Mouse (Mus musculus): ENCODE measurements around the gene Gm38394. TPM values are rescaled to one million over a fixed set of nuclear protein-coding genes. Genes with fewer than 3 reads are reported as not detected.
A peak's percentile ranks its signal among the peaks of the same experiment; 100 is the strongest.
"Not testable (repeated sequence)": the region's sequence is repeated elsewhere in the genome, so short reads cannot be mapped to it uniquely, and the experiment has no call there.

Gene Gm38394
- polyA plus RNA-seq (2012; rRNA removed): 5.5 and 6.4 TPM in 2 replicates

- DNase-seq (ENCODE audit: low spot score): peak; percentile 81
Observed at GRCm38 (mm10) chr1:133661203-133661933, at the start of gene Gm38394. TSS of gene Gm38394 (minus strand) at chr1:133661318.

DNA sequence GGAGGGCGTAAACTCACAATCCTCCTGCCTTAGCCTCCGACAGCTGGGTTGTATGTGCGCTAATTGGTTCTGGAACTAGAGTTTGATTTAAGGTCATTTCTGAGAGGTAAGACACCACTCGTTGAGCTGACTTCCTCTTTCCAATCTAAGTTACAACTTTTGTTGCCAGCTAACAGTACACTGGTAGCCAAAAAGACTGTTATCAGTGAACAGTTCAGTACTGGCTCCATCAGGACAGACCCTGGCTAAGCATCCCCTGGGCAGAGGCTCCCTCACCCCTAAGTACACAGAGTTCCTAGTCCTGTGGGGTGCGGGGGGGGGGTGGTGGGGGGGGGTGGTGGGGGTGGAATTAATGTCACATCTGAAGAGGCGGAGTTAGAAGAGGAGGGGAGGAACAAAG, 49.8 kb upstream of the Gm38394 start:
- no peak for DNase-seq (ENCODE audit: low spot score)

DNA sequence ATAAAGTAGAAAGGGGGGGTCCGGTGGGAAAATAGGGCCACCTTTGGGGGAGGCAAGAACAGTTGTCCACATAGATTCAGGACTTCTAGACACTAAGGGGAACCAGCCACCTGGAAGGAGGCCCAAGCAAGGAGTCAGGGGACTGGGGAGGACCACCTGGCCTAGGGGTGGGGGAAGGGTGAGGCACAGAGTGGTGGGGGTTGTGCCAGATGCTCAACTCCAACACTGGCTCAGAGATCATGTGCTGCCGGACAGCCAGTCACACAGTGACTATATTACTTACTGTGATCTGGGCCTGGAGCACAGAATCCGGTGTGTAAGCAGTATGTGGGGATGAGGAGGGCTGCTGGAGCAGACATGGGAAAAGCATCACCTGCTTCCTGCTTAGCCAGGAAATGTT, 48.2 kb upstream of the Gm38394 start:
- DNase-seq (ENCODE audit: low spot score): no peak

DNA sequence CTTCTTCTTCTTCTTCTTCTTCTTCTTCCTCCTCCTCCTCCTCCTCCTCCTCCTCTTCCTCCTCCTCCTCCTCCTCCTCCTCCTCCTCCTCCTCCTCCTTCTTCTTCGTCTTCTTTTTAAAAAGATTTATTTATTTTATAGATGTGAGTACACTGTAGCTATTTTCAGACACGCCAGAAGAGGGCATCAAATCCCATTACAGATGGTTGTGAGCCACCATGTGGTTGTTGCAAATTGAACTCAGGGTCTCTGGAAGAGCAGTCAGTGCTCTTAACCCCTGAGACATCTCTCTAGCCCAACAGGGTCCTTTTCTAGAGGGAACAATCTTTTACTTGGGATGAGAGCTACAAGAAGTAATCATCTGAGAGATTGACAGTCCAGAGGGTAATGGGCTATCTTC, 40.7 kb upstream of the Gm38394 start:
- DNase-seq (ENCODE audit: low spot score): not testable (repeated sequence)

GRCm38 (mm10) chr1:133697935-133698620, 37.0 kb upstream of the Gm38394 start:
- DNase-seq (ENCODE audit: low spot score): no peak

DNA sequence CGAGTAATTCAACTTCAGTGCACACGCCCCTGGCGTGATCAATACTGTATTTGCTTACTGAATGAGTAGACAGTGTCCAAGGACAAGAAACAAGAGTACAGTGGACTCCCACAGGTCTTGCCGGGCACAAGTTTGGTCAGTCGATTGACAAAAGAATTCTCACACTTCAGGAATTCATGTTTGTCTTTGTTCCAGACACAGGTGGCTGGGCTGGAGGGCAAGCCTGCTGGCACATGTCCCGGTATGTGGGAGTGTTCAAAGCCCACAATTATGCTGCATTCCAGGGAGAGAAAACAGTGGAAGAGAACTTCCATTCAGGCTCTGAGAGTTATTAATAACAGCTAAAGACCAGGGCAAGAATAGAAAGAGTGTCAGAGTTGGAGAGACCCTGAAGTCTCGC, 34.8 kb upstream of the Gm38394 start:
- DNase-seq (ENCODE audit: low spot score): no peak

- no peak for DNase-seq (ENCODE audit: low spot score)
Observed at GRCm38 (mm10) chr1:133694876-133695275, 33.8 kb upstream of the Gm38394 start.

DNA sequence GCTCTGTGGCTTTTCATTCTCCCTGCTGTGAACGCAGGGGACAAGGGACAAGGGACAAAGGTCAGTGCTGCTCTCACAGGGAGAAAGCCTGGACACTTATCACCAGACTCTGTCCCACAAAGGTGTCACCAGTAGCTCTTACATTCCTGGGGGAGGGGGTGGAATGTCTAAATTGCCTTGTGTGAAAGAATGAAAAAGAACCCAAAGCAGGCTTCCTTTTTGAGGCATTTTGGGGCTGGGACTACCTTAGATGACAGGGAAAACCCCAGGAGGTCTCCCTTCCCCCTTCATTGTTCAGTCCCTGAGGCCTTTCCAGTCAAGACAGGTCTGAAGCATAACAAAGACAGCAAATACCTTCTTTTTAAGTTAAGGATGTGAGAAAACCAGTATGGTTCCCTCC, 33.2 kb upstream of the Gm38394 start:
- no peak for DNase-seq (ENCODE audit: low spot score)

GRCm38 (mm10) chr1:133693536-133694114, 32.5 kb upstream of the Gm38394 start:
- DNase-seq (ENCODE audit: low spot score): no peak

GRCm38 (mm10) chr1:133692195-133692594, 31.1 kb upstream of the Gm38394 start:
- DNase-seq (ENCODE audit: low spot score): no peak

DNA sequence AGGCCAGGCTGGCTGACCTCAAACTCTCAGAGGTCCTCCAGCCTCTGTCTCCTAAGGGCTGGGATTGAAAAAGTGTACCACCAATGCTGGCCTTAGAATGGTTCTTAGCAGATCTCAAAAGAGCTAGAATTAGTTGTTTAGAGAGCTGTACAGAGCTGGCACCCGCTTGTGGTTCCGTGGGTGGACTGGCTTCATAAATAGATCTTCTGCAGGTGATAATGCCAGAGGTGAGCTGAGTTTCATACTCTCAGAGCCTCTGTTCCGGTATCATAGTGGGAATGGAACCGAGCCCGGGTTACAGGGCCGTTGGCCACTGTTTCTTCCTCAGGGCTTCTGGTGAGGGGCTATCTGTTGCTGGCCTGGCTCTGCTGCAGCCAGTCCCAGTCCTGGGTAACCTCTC, 29.9 kb upstream of the Gm38394 start:
- no peak for DNase-seq (ENCODE audit: low spot score)

DNA sequence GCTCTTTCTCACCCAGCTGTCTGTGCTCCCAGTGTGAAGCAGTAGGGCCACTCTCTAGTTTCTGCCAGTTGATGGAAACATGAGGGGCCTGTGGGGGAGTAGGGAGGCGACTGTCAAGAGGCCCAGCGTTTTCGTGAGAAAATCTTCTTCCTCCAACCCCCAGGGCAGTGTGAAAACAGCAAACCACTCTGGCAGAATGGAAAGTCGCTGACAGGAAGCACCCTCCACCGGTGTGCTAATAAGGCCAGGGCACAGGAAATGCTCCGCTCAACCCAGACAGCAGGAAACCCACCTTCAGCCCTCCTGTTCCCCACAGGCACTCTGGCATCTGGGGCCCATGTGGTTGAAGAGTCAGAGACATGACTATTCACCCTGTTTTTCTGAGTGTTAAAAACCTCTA, 28.8 kb upstream of the Gm38394 start, which contains the start of gene Lax1:
Lax1 (minus strand) TSS at position 212 of the 400 bp plus-strand sequence.
- DNase-seq (ENCODE audit: low spot score): no peak

DNA sequence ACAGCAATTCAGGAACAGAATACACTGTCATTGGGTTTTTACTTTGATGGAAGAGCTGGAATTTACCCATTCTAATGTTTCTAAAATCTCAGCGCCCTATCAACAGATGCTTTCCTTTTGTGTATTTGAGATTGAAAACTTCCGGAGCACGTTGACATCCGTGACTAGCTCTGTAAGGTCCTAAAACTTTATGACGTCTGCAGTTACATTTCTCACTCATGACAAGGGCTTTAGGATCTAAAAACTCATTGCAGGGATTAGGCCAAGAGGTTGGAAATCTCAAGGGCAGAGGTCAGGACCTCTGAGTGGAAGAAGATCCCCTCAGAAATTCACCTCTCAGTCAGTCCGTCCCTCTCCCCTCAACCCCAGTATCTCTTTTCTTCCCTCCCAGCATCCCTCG, 27.2 kb upstream of the Gm38394 start:
- DNase-seq (ENCODE audit: low spot score): no peak

- no peak for DNase-seq (ENCODE audit: low spot score)
Observed at GRCm38 (mm10) chr1:133685749-133686519, 24.8 kb upstream of the Gm38394 start.

DNA sequence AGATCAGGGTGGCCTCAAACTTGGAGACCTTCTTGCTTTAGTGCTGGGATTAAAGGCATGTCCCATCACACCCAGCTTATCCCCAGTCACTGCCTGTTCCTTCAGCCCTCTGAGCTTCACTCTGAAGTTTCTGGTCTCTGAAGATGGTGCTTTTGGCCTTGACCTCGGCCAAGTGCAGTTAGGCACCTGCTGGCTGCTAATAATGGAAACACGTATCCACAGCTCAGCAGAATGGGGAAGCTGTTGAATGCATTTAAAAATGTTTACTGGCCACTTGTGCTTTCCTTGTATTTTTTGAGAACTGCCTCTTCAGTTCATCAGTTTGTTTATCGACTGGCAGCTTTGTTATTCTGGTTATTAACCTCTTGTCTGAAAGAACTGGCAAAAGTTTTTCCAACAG, 10.7 kb upstream of the Gm38394 start:
- DNase-seq (ENCODE audit: low spot score): no peak

- no peak for DNase-seq (ENCODE audit: low spot score)
Observed at GRCm38 (mm10) chr1:133671266-133671665, 10.1 kb upstream of the Gm38394 start.

GRCm38 (mm10) chr1:133670776-133671175, 9.7 kb upstream of the Gm38394 start:
- no peak for DNase-seq (ENCODE audit: low spot score)

GRCm38 (mm10) chr1:133670190-133670589, 9.1 kb upstream of the Gm38394 start:
- no peak for DNase-seq (ENCODE audit: low spot score)

DNA sequence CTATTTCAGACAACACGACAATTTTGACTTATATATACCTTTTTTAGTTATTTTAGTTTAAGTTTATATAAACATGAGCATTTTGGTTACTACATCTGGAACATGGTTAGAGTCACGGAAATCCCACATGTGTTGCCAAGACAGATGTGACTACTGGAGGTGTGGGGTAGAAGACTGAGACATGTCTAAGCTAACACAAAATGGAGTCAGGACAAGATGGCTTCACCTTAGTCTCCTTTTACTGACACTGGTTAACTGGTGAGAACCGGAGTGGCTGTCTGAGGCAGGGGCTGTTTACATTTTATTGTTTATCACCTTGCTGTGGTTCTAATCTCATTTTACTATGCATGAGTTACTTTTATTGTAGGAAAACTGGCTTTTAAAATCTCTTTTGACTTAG, 7.5 kb upstream of the Gm38394 start:
- DNase-seq (ENCODE audit: low spot score): no peak

- DNase-seq (ENCODE audit: low spot score): no peak
Observed at GRCm38 (mm10) chr1:133667721-133668120, 6.6 kb upstream of the Gm38394 start.

DNA sequence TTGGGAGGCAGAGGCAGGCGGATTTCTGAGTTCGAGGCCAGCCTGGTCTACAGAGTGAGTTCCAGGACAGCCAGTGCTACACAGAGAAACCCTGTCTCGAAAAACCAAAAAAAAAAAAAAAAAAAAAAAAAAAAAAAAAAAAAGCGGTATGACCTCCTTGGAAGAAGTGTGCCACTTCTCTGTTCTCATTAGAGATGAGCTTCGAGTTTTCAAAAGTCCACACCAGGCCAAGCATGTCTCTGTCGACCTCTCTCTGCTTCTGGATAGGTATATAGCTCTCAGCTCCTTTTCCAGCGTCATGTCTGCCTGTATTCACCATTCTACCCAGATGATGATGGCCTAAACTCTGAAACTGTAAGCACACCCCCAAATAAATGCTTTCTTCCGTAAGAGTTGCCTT, 4.6 kb upstream of the Gm38394 start:
- DNase-seq (ENCODE audit: low spot score): not testable (repeated sequence)
